Mouse (Mus musculus) ZHBTc4 (cell line): ENCODE measurements around the gene Mios.
A peak's percentile ranks its signal among the peaks of the same experiment; 100 is the strongest.

ENCODE experiments used
- DNase-seq: peaks from one replicate; pipeline ENCODE4 v3.0.0-alpha.2; 2011; ENCODE audit warnings: low read depth, low spot score

Mios gene

DNA sequence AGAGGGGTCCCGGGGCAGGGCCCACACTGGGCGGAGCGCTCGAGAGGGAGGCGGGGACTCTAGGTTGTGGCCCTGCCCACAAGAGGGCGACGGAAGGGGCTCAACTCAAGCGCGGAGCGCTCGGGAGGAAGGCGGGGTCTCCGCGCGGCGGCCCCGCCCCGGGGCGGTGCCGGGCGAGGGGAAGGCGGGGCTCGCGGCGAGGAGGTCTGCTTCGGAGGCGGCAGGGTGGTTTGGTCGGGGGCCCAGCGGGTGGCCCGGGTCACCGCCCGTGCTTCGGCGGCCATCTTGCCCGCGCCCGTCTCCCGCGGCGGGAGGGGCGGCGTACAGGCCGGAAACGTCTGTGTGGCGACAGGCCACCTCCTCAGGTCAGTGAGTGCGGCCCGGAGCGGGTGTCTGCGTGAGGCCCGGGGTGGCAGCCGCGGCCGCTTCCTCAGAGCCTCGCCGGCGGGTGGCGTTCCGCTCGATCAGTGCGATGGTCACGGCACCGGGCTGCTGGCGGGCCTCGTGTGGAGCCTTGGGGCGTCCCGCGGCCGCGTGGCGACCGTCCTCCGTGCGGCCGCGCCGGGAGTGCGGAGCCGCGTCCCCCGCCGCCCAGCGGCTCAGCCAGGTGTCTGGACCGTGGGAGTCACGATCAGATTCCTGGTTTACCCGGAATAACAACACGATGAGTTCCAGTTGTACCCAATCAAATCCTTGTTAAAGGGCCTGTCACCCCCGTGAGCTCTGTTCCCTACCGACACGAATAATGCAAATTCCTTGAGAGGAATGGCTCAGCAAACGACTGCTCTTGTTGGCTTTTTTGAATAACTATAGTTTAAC is at the start of gene Mios:
Gene Mios, plus strand, starts transcription at position 176 of the 819 bp plus-strand sequence.
- peak; percentile 93 for DNase-seq

GRCm38 (mm10) chr6:8160001-8160400 is 49.0 kb upstream of the Mios start:
- DNase-seq = no peak

- no peak for DNase-seq
Measured at GRCm38 (mm10) chr6:8164741-8165140, 44.3 kb upstream of the Mios start.

DNA sequence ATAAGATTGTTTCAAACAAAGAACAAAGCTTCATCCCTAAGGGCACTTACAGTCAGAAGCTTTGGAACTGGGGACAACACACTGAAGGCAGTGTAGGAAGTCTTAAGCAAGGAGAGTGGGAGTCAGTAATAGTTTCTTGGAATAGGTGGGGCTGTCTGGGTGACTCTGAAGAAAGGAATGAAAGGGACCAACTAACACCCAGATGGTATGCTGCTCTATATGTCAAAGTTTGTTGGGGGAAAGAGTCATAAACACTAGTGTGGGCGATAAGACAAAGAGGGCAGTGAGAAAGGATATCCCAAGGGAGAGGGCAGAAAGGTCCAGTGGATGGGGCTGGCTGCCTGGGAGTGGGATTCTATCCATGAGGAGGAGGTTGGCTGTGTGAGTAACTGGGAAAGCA is 36.9 kb upstream of the Mios start:
- DNase-seq = no peak

DNA sequence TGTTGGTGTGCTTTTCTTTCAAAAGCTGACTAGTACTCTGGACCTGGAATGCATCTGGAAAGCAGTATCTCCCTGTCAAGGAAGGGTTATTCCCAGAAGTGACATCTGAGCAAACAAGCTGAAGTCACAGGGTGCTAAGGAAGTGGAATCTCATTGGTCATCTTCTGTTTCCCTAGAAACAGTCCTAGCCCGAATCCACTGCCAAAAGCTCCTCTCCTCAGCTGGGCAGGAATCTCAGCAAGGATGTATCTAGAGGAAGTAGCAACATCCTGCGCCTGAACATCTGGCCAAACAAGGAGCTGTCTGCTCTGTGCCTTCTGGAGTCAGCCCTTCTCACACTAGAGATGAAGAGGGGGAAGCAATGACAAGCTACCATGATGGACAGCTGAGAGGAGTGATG is 35.0 kb upstream of the Mios start:
- no peak for DNase-seq

GRCm38 (mm10) chr6:8175346-8175745 is 33.7 kb upstream of the Mios start:
- no peak for DNase-seq

GRCm38 (mm10) chr6:8176116-8176515 is 32.9 kb upstream of the Mios start:
- DNase-seq = no peak

DNA sequence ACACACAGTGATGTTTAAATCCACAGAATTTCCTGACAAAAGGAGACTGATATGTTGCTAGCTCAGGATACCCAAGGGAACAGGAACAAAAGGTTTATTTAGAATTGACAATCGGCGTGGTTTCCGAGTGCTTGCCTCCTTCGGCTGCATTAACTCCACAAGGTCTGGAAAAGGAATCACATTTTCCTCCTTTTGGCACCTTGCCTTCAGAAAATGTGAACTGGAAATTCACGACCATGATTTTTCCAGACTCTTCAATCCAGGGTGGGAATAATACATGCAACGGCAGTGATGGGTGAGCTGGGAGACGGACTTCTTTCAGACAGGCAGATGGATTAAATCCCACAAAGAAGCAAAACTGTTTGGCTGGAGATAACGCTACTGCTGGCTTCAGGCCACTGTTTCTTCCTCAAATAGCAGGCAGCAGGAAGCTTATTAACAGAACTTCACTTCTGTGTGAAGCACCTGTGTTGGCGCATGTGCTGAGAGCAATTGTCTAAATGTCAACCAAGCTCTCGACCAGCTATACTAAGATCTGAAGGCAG is 30.6 kb upstream of the Mios start:
- no peak for DNase-seq

- peak; percentile 4 for DNase-seq
Measured at GRCm38 (mm10) chr6:8188599-8189233, 20.3 kb upstream of the Mios start.

- no peak for DNase-seq
Measured at GRCm38 (mm10) chr6:8189917-8190316, 19.1 kb upstream of the Mios start.

- no peak for DNase-seq
Measured at GRCm38 (mm10) chr6:8192517-8192916, 16.5 kb upstream of the Mios start, which contains the start of gene Col28a1. Col28a1 (minus strand) TSS chr6:8192617.

GRCm38 (mm10) chr6:8209866-8210186 is 804 bp downstream of the Mios start:
- DNase-seq = no peak

- no peak for DNase-seq
Measured at GRCm38 (mm10) chr6:8210661-8211060, 1.6 kb downstream of the Mios start.

DNA sequence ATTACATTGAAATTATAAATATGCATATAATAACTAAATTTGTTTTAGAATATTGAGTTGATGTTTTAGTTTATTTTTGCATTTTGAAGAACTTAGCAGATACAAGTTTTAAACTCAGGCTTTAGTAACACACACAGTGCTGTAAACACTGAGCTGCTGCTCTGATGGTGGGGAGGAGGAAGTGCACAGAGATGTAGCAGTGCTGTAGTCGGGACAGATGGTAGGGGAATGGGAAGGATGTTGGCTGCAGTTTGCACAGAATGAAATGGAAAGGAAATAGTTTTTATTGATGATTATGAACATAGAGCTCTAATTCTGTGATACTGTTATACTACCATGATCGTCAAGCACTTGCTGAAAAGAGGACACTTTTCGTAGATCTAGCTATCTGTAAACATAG is 18.0 kb downstream of the Mios start:
- DNase-seq = no peak

DNA sequence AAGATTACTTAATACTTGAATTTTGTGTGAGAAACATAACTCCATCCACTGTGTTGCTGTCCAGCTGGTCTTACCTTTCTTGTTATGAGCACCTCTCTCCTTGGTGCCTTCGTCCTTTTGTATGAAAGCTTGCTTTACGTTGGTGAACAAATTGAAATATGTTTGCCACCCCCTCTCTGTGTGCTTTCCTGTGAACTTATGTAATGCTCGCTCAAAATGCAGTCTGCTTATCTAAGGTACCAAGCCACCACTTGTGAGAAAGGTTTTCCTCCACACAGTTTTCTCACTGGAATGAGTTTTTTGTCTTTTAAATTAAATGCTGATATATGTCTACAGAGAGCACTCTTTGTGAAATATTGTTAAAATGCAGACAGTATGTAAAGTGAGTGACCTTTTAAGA is 19.6 kb downstream of the Mios start:
- DNase-seq = no peak

- no peak for DNase-seq
Measured at GRCm38 (mm10) chr6:8258316-8258715, 49.3 kb downstream of the Mios start.

DNA sequence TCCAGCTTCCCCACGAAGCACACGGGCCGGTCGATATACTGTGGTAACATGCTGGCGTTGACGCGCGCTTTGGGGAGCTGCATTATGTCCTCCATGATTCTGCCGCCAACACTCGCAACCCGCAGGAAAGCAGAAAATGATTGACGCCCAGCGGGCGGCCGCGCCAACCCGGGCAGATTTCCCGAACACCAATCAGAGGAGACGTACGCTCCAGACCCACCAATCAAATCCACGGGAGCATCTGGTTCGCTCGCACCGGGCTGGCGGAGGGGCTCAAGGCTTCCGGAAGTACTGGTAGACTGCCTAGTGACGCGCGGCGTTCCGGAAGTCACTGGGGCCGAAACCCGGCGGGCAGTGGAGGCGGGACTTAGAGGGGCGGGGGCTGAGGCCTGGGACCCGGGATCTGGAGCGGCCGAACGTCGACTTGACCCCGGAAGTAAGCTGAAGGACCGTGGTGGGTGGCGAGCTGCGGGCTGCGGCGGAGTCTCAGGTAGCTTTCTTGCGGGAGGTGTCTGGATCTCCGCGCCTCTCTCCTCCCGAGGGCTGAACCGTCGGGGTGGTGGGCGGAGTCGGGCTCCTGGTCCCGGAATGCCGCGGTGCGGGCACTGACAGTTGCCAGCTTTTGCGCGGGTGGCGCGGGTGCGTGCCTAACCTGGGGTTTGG is 50.1 kb downstream of the Mios start, which contains the start of the genes Rpa3, Umad1 and Gm45062:
Gene Rpa3, minus strand, starts transcription at position 170 of the 663 bp plus-strand sequence.
Gene Umad1, plus strand, starts transcription at position 285 of the 663 bp plus-strand sequence.
Gene Gm45062, plus strand, starts transcription at position 447 of the 663 bp plus-strand sequence.
- DNase-seq = peak; percentile 99

GRCm38 (mm10) chr6:8259667-8260044 is 50.6 kb downstream of the Mios start:
- no peak for DNase-seq

- DNase-seq = no peak
Measured at GRCm38 (mm10) chr6:8271047-8271446, 62.0 kb downstream of the Mios start.

- DNase-seq = peak; percentile 54
Measured at GRCm38 (mm10) chr6:8274387-8275054, 65.5 kb downstream of the Mios start.

- peak; percentile 46 for DNase-seq
Measured at GRCm38 (mm10) chr6:8275098-8275497, 66.1 kb downstream of the Mios start.

GRCm38 (mm10) chr6:8276431-8276830 is 67.4 kb downstream of the Mios start:
- no peak for DNase-seq
